Mouse (Mus musculus): Measurements from ENCODE around the gene Jak1. TPM values are rescaled to one million over a fixed set of nuclear protein-coding genes. Genes with fewer than 3 reads are reported as not detected.

The Jak1 gene
- polyA plus RNA-seq, 2 experiments = 19.8 to 38.2 TPM

DNA sequence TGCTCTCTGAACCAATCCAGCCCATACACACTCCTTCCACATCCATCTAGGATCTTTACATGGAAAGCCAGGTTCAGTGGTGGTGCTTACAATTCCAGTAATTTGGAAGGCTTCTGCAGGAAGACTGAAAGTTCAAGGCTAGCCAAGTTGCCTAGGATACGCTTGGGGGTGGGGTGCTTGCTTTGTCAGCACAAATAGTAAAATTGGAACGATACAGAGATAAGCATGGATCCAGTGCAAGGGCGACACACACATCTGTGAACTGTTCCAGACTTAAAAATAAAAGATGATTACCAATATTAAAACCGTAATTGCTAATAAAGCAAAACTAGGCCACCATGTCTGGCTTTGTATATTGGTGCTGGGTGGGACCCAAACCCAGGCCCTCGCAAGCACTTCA lies 78.5 kb downstream of the Jak1 start:
- peaks cover under 1 to 14% of the 10 kb centered on the region in 2 experiments; a peak in 3 of 4 replicates for H3K4me1 ChIP-seq (replicated peaks; ENCODE audit: control insufficient read depth in 2 of 2, insufficient read depth in 2 of 2, low read length in 1 of 2)
- TF ChIP-seq EP300 (IDR thresholded peaks at IDR 0.05; ENCODE audit: low read depth) (no peak), CTCF (IDR thresholded peaks at IDR 0.05; ENCODE audit: low read depth) (no peak)
- WGBS (ENCODE audit: insufficient replicate concordance) = 70% methylated on average over 5 of the region's 5 CpGs
- H3K4me3 ChIP-seq (ENCODE audit: insufficient read depth in 1 of 2, low read depth in 2 of 2, low read length in 2 of 2) = no peak overlapping the region
- no peak overlapping the region for H3K4me2 ChIP-seq (ENCODE audit: low read depth)
- no peak overlapping the region for H3K27ac ChIP-seq
- H3K27me3 ChIP-seq (ENCODE audit: control insufficient read depth, insufficient read depth, low read length) = no peaks in the 10 kb centered on the region
- no peak overlapping the region for H3K9ac ChIP-seq (replicated peaks)
- no peaks in the 10 kb centered on the region for H3K9me3 ChIP-seq (ENCODE audit: control insufficient read depth, low read length)
- H3K36me3 ChIP-seq (replicated peaks; ENCODE audit: control insufficient read depth, insufficient read depth, low read depth) = peaks cover 12% of the 10 kb centered on the region
- ATAC-seq (ENCODE audit: insufficient read depth) = no peak
- DNase-seq (ENCODE audit: low read depth in 3 of 3, low spot score in 3 of 3) = no peak

DNA sequence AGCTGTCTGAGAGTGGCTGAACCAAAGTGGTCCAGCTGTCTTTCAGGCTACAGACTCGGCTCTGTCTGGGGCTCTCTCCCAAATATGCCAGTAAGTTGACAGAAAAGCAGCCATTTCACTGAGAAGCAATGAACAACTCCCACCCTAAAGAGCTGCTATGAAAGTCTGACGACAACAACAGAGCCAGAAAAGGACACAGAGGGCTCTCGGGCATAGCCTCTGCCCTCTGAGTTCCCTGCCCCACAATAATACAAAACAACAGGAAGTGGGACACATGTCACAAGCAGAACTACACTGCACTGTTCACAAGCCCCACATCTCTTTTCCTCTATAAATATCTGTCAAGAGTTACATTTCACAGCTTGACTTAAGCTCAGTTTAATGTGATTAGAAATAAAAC lies 79.9 kb downstream of the Jak1 start:
- H3K27ac ChIP-seq = no peak overlapping the region
- no peak overlapping the region for H3K9ac ChIP-seq (replicated peaks)
- no peak for TF ChIP-seq EP300 (IDR thresholded peaks at IDR 0.05; ENCODE audit: low read depth)
- TF ChIP-seq CTCF (IDR thresholded peaks at IDR 0.05; ENCODE audit: low read depth) = no peak
- DNase-seq (ENCODE audit: low read depth in 3 of 3, low spot score in 3 of 3) (no peak), ATAC-seq (ENCODE audit: insufficient read depth) (no peak)
- peaks cover 11% of the 10 kb centered on the region for H3K36me3 ChIP-seq (replicated peaks; ENCODE audit: control insufficient read depth, insufficient read depth, low read depth)
- no peaks in the 10 kb centered on the region for H3K9me3 ChIP-seq (ENCODE audit: control insufficient read depth, low read length)
- no peak overlapping the region for H3K4me2 ChIP-seq (ENCODE audit: low read depth)
- 45% methylated on average over 3 of the region's 3 CpGs for WGBS (ENCODE audit: insufficient replicate concordance)
- no peak overlapping the region for H3K4me3 ChIP-seq (ENCODE audit: insufficient read depth in 1 of 2, low read depth in 2 of 2, low read length in 2 of 2)
- peaks cover 0 to 15% of the 10 kb centered on the region in 2 experiments; a peak in 3 of 4 replicates for H3K4me1 ChIP-seq (replicated peaks; ENCODE audit: control insufficient read depth in 2 of 2, insufficient read depth in 2 of 2, low read length in 1 of 2)
- no peaks in the 10 kb centered on the region for H3K27me3 ChIP-seq (ENCODE audit: control insufficient read depth, insufficient read depth, low read length)

DNA sequence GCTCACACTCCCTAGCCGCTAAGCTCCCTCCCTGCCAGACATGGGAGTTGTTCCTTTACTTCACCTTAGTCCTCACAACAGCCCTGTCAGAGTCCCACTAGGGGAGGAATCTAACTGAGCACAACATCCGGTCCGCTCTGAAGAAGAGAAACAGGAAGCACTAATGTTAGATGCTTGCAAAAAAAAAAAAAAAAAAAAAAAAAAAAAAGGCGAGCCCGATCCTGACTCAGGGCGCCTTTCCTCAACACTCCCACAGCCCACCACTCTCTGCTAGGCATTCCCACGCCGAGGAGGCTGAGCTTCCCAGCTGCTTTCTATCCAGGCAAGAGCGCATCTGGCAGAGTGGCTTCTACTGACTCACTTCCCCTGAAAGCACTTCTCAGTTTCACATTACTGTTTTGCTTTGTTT lies 82.5 kb downstream of the Jak1 start:
- ATAC-seq (ENCODE audit: insufficient read depth) (no peak; the same call in 1 of the 2 replicates), DNase-seq (ENCODE audit: low read depth in 3 of 3, low spot score in 3 of 3) (no peak)
- Histone ChIP-seq H3K4me2 (ENCODE audit: low read depth) (no peak overlapping the region), H3K4me1 (replicated peaks; ENCODE audit: control insufficient read depth in 2 of 2, insufficient read depth in 2 of 2, low read length in 1 of 2) (peaks cover 0 to 20% of the 10 kb centered on the region in 2 experiments; a peak in 3 of 4 replicates), H3K9me3 (ENCODE audit: control insufficient read depth, low read length) (no peaks in the 10 kb centered on the region), H3K27ac (no peak overlapping the region), H3K9ac (replicated peaks) (no peak overlapping the region), H3K4me3 (ENCODE audit: insufficient read depth in 1 of 2, low read depth in 2 of 2, low read length in 2 of 2) (no peak overlapping the region), H3K36me3 (replicated peaks; ENCODE audit: control insufficient read depth, insufficient read depth, low read depth) (peaks cover 14% of the 10 kb centered on the region), H3K27me3 (ENCODE audit: control insufficient read depth, insufficient read depth, low read length) (no peaks in the 10 kb centered on the region)
- 33% methylated on average over 9 of the region's 9 CpGs for WGBS (ENCODE audit: insufficient replicate concordance)
- no peak for TF ChIP-seq CTCF (IDR thresholded peaks at IDR 0.05; ENCODE audit: low read depth)
- TF ChIP-seq EP300 (IDR thresholded peaks at IDR 0.05; ENCODE audit: low read depth) = no peak

DNA sequence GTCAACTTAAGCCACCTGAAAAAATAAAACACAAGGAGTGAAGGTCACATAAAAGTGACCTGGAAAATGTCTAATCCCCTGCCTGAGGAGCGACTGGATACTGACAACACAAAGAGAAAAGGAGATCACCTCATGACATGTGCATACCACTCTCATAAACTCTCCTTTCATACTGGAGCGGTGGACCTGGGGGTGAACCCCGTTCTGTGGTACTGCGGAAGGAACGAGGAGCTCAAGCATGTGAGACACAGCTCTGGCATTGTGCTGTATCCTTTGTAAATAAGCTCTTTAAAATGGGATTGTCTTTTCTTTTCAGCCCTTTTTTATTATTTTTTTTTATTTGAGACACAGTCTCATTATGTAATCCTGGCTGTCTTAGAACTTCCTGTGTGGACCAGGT lies 84.4 kb downstream of the Jak1 start:
- DNase-seq (ENCODE audit: low read depth in 3 of 3, low spot score in 3 of 3) = no peak
- Histone ChIP-seq H3K27ac (no peak overlapping the region), H3K4me2 (ENCODE audit: low read depth) (no peak overlapping the region), H3K9me3 (ENCODE audit: control insufficient read depth, low read length) (no peaks in the 10 kb centered on the region), H3K27me3 (ENCODE audit: control insufficient read depth, insufficient read depth, low read length) (no peaks in the 10 kb centered on the region), H3K9ac (replicated peaks) (no peak overlapping the region), H3K4me1 (replicated peaks; ENCODE audit: control insufficient read depth in 2 of 2, insufficient read depth in 2 of 2, low read length in 1 of 2) (peaks cover 5 to 16% of the 10 kb centered on the region in 2 experiments), H3K36me3 (replicated peaks; ENCODE audit: control insufficient read depth, insufficient read depth, low read depth) (peaks cover 24% of the 10 kb centered on the region), H3K4me3 (ENCODE audit: insufficient read depth in 1 of 2, low read depth in 2 of 2, low read length in 2 of 2) (no peak overlapping the region)
- ATAC-seq (ENCODE audit: insufficient read depth) = no peak
- 82% methylated on average over 5 of the region's 5 CpGs for WGBS (ENCODE audit: insufficient replicate concordance)
- no peak for TF ChIP-seq CTCF (IDR thresholded peaks at IDR 0.05; ENCODE audit: low read depth)
- TF ChIP-seq EP300 (IDR thresholded peaks at IDR 0.05; ENCODE audit: low read depth) = no peak

- no peak overlapping the region for H3K27ac ChIP-seq
- DNase-seq (ENCODE audit: low read depth in 3 of 3, low spot score in 3 of 3) (no peak), ATAC-seq (ENCODE audit: insufficient read depth) (no peak; the same call in 1 of the 2 replicates)
- H3K36me3 ChIP-seq (replicated peaks; ENCODE audit: control insufficient read depth, insufficient read depth, low read depth) = peaks cover 29% of the 10 kb centered on the region
- H3K9ac ChIP-seq (replicated peaks) = no peak overlapping the region
- H3K4me3 ChIP-seq (ENCODE audit: insufficient read depth in 1 of 2, low read depth in 2 of 2, low read length in 2 of 2) = no peak overlapping the region
- H3K4me1 ChIP-seq (replicated peaks; ENCODE audit: control insufficient read depth in 2 of 2, insufficient read depth in 2 of 2, low read length in 1 of 2) = peaks cover 5 to 15% of the 10 kb centered on the region in 2 experiments
- TF ChIP-seq CTCF (IDR thresholded peaks at IDR 0.05; ENCODE audit: low read depth) (no peak), EP300 (IDR thresholded peaks at IDR 0.05; ENCODE audit: low read depth) (no peak)
- WGBS (ENCODE audit: insufficient replicate concordance) = 22% methylated on average over 6 of the region's 6 CpGs
- no peak overlapping the region for H3K4me2 ChIP-seq (ENCODE audit: low read depth)
- H3K9me3 ChIP-seq (ENCODE audit: control insufficient read depth, low read length) = no peaks in the 10 kb centered on the region
- H3K27me3 ChIP-seq (ENCODE audit: control insufficient read depth, insufficient read depth, low read length) = no peaks in the 10 kb centered on the region
These were observed 85.2 kb downstream of the Jak1 start for GRCm38 (mm10) chr4:101179836-101180235.
